Mouse (Mus musculus) E14TG2a.4 (cell line): ENCODE measurements at regions not wholly inside any gene's neighbourhood (a gene's known extent, or its start where the extent isn't known, plus 50 kb on each side); places are given as distances from the start of the nearest gene placed in this dataset.

Experiments used
- CTCF ChIP-seq: conservative IDR thresholded peaks from 2 replicates; pipeline ENCODE4 v1.5.1; 2014; ENCODE audit warnings: low read length
- POU5F1 ChIP-seq: IDR thresholded peaks from 2 replicates; pipeline ENCODE4 v1.6.1; 2014; ENCODE audit warnings: low read length, borderline replicate concordance

- TF ChIP-seq CTCF, result no peak
- no peak for TF ChIP-seq POU5F1
Observed at GRCm38 (mm10) chr13:111982796-111983460, 174.1 kb upstream of the Map3k1 start.
